Mouse (Mus musculus) central nervous system, embryonic 18 days (tissue): ENCODE data around the gene Atp8b2. TPM values are rescaled to one million over a fixed set of nuclear protein-coding genes. Genes with fewer than 3 reads are reported as not detected.

Source experiments
- polyA plus RNA-seq: library from polyadenylated mRNA; depleted of rRNA; stranded (reverse); fragments of >200 nt; gene quantifications from 2 replicates; pipeline ENCODE4 v1.2.3, GENCODE M21; 2012; rRNA removed

The Atp8b2 gene
- 71.9 and 75.4 TPM in 2 replicates for polyA plus RNA-seq

GRCm38 (mm10) chr3:89963221-89963763 lies at the start of gene Atp8b2:
Gene Atp8b2, minus strand, starts transcription at chr3:89963508.

GRCm38 (mm10) chr3:89998612-89999054 lies 35.3 kb upstream of the Atp8b2 start, which contains the start of gene Hax1:
Gene Hax1, minus strand, starts transcription at chr3:89998780.

GRCm38 (mm10) chr3:89912543-89913391 lies 50.5 kb downstream of the Atp8b2 start, which contains the start of gene Il6ra:
Gene Il6ra, minus strand, starts transcription at chr3:89913196.

Other genes with a start within 250 kb of the Atp8b2 start
- 83.5 and 83.8 TPM in 2 replicates for gene Adar, start 248.5 kb downstream of the Atp8b2 start, polyA plus RNA-seq
- 39.0 and 40.2 TPM in 2 replicates for gene Chrnb2, start 198.9 kb downstream of the Atp8b2 start, polyA plus RNA-seq
- gene Ube2q1, start 189.9 kb downstream of the Atp8b2 start, polyA plus RNA-seq, result 38.6 and 44.5 TPM in 2 replicates
- 0.96 and 1.1 TPM in 2 replicates for gene She, start 132.1 kb downstream of the Atp8b2 start, polyA plus RNA-seq
- gene Il6ra, start 50.3 kb downstream of the Atp8b2 start, polyA plus RNA-seq, result 0.57 TPM in 2 replicates
- gene Hax1, start 35.3 kb upstream of the Atp8b2 start, polyA plus RNA-seq, result 89.2 and 102 TPM in 2 replicates
- gene 4933434E20Rik, start 88.1 kb upstream of the Atp8b2 start, polyA plus RNA-seq, result 89.6 and 94.7 TPM in 2 replicates
- gene Ubap2l, start 89.1 kb upstream of the Atp8b2 start, polyA plus RNA-seq, result 119 and 130 TPM in 2 replicates
- 233 and 236 TPM in 2 replicates for gene Tpm3, start 109.1 kb upstream of the Atp8b2 start, polyA plus RNA-seq
- 1.2 TPM in 2 replicates for gene Nup210l, start 140.6 kb upstream of the Atp8b2 start, polyA plus RNA-seq